Mouse (Mus musculus): ENCODE measurements at regions not wholly inside any gene's neighbourhood (a gene's known extent, or its start where the extent isn't known, plus 50 kb on each side); places are given as distances from the start of the nearest gene placed in this dataset.

DNA sequence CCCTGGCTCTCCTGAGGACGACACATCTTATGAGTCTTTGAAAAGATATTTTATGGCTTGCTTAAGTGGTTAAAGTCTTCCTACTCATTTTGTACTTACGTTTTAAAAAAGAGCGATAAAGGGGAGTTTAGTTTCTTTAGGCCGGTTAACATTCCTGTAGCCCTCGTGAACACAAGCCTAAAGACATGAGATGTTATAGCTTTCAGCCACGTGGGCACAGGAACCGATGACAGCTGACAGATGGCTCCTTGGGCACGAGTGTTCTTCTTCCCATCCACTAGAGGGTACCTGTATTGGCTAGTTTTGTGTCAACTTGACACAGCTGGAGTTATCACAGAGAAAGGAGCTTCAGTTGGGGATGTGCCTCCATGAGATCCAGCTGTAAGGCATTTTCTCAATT is 63.8 kb upstream of the Caprin1 start:
- no peak for TF ChIP-seq POLR2A (IDR thresholded peaks at IDR 0.05; ENCODE audit: borderline replicate concordance, extremely low read depth, insufficient read depth, insufficient read length, poor library complexity, severe bottlenecking)
- TF ChIP-seq CTCF (IDR thresholded peaks at IDR 0.05; ENCODE audit: borderline replicate concordance, extremely low read depth, insufficient read depth, insufficient read length): no peak
